Mouse (Mus musculus) embryonic facial prominence, embryonic 14.5 days (tissue): ENCODE results near the gene Oas1c. TPM values are rescaled to one million over a fixed set of nuclear protein-coding genes. Genes with fewer than 3 reads are reported as not detected.
"Not testable (repeated sequence)": the region's sequence is repeated elsewhere in the genome, so short reads cannot be mapped to it uniquely, and the experiment has no call there.

Source experiments
- ATAC-seq: fragments of 200-750 bp; cut with Nextera tagmentation; 2 replicates; pipeline ENCODE4 v1.8.0; 2017; ENCODE audit warnings: low read depth, moderate number of reproducible peaks, moderate TSS enrichment
- DNase-seq: peaks from one replicate; pipeline ENCODE4 v3.0.0-alpha.2; 2015; ENCODE audit warnings: low spot score
- H3K27ac ChIP-seq: fragments of 300-500 bp; sonication (generic); replicated peaks from 2 replicates; pipeline ENCODE4 v1.5.1; 2014; ENCODE audit warnings: low read depth, mild to moderate bottlenecking, low read length, moderate library complexity
- H3K27me3 ChIP-seq: fragments of 300-500 bp; sonication (generic); replicated peaks from 2 replicates; pipeline ENCODE4 v1.6.1; 2014; ENCODE audit warnings: low read length; ENCODE audit not compliant: control insufficient read depth, insufficient read depth
- H3K36me3 ChIP-seq: fragments of 300-500 bp; sonication (generic); 2 replicates; pipeline ENCODE4 v1.6.1; 2014; ENCODE audit warnings: low read length, mixed read lengths; ENCODE audit not compliant: control insufficient read depth, insufficient read depth
- H3K4me1 ChIP-seq: fragments of 300-500 bp; sonication (generic); 2 replicates; pipeline ENCODE4 v1.6.1; 2014; ENCODE audit warnings: antibody characterized with exemption, low read length; ENCODE audit not compliant: control insufficient read depth, insufficient read depth
- H3K4me2 ChIP-seq: fragments of 300-500 bp; sonication (generic); 2 replicates; pipeline ENCODE4 v1.6.1; 2014; ENCODE audit warnings: low read depth, mild to moderate bottlenecking, low read length, moderate library complexity, mixed read lengths
- H3K4me3 ChIP-seq: fragments of 300-500 bp; sonication (generic); 2 replicates; pipeline ENCODE4 v1.5.1; 2014; ENCODE audit warnings: low read depth, mild to moderate bottlenecking, low read length
- H3K9ac ChIP-seq: fragments of 300-500 bp; sonication (generic); 2 replicates; pipeline ENCODE4 v1.6.1; 2014; ENCODE audit warnings: low read depth, mild to moderate bottlenecking, low read length, moderate library complexity, mixed read lengths
- H3K9me3 ChIP-seq: fragments of 300-500 bp; sonication (generic); 2 replicates; pipeline ENCODE4 v1.6.1; 2016; ENCODE audit warnings: low read length; ENCODE audit not compliant: control insufficient read depth
- WGBS: fragments of 180-500 bp; shearing (Covaris S2); extraction: QIAGEN DNeasy Blood & Tissue Kit; methylation state at CpG from one replicate; pipeline ENCODE4 v1.1.7; 2014; 5-methylcytosine and 5-hydroxymethylcytosine counted together
- polyA plus RNA-seq: library from polyadenylated mRNA; unstranded; fragments of >200 nt; fragmentation: Nextera tagmentation; extraction: Ambion mirVana; gene quantifications from 2 replicates; pipeline ENCODE4 v1.2.1, GENCODE M21; 2014

Gene Oas1c
- polyA plus RNA-seq, 1 experiment from 2014 or later = 0.24 TPM

DNA sequence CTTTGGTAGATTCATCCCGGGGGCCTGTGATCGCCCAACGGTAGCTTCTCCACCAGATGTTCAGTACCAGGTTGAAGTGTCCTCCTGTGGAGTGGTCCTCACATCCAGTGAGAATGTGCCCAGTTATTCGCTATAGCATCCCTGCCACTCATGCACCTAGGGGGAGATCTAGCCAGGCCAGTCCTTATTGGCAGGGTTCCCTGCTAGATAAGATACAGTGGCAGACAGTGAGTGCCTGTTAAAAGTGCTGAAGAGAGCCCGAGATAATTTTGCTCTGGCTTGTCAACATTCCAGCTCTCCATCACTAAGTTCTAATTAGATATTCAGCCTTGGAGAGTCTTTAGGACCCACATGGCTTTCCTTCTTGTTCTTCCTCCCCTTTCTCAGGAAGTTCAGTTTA lies 14.2 kb downstream of the Oas1c start:
- not testable (repeated sequence) for H3K9me3 ChIP-seq, H3K27me3 ChIP-seq, H3K4me3 ChIP-seq, H3K36me3 ChIP-seq, H3K4me1 ChIP-seq, H3K4me2 ChIP-seq, H3K9ac ChIP-seq, H3K27ac ChIP-seq, DNase-seq, ATAC-seq
- 75% methylated on average over 5 of the region's 5 CpGs for WGBS

DNA sequence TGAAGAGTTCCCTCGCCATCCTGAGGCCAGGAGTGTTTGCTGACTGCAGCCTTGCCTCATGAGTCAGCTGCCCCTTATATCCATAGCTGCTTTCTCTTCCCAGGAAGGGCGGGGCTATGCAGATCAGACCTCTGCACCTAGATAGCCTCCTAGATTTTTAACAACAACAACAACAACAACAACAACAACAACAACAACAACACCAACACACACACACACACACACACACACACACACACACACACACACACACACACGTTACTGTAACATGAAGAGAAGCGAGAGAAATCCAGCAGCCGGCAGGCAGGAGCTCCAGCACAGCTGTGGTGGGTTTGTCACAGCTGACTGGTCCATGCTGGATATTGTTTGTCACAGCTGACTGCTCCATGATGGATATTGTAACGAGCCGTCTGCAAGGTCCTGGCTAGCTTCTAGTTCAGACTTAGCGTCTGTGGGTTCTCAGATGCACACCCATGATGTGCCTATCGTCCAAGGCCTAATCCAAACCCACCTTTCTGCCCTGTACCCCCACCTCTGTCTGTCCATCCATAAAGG lies 16.8 kb downstream of the Oas1c start, which contains the start of gene Oas1e:
Gene Oas1e, minus strand, starts transcription at position 51 of the 555 bp plus-strand sequence.
- not testable (repeated sequence) for H3K4me3 ChIP-seq, H3K4me1 ChIP-seq, H3K9ac ChIP-seq, H3K9me3 ChIP-seq, H3K4me2 ChIP-seq, H3K27ac ChIP-seq, H3K27me3 ChIP-seq, ATAC-seq, H3K36me3 ChIP-seq
- WGBS = 54% methylated on average over 9 of the region's 9 CpGs
- peak; percentile 17 for DNase-seq

DNA sequence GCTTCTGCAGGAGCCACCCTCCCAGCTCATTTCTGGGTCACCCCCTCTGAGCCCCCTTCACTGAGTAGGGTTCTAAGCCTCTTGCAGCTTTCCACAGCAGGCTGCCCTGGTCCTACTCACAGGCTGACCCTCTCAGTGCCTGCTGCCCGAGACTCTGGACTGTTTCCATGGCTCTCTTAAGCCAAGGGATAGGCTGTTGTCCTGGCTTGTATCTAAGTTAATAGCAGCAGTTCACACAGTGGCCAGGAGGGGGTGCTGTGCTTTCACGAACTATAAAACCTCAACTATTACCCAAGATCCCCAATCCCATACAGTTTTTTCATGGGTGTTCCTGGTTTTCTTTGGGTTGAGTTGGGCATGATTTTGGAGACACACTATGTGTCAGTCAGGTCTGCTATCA lies 19.3 kb downstream of the Oas1c start:
- WGBS = 24% methylated on average over 2 of the region's 2 CpGs
- no peaks in the 10 kb centered on the region for H3K36me3 ChIP-seq

DNA sequence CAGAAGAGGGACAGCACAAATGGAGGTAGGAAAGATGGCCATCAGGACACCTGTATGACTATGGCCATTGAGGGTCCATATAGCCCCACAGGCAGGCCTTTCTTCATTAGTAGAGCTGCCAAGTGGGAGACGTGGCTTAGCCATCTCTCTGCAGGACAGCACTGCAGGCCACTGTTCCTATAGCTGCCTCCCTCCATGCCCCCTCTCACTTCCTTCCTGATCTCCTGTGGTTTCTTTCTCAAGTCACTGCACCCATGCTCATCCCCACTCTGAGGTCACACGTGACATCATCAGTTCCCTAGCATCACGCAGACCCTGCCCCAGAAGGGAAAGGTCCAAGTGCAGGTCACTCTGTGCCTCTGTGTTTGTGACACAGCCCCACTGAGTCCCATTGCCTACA lies 25.3 kb downstream of the Oas1c start:
- H3K27me3 ChIP-seq = no peaks in the 10 kb centered on the region; the same call in 1 of the 2 replicates
- H3K27ac ChIP-seq = no peak overlapping the region
- ATAC-seq (no peak), DNase-seq (no peak)
- 55% methylated on average over 2 of the region's 3 CpGs for WGBS
- H3K4me3 ChIP-seq = no peak overlapping the region
- no peaks in the 10 kb centered on the region for H3K4me1 ChIP-seq
- H3K4me2 ChIP-seq = no peak overlapping the region
- H3K36me3 ChIP-seq = no peaks in the 10 kb centered on the region
- no peak overlapping the region for H3K9ac ChIP-seq
- H3K9me3 ChIP-seq = no peaks in the 10 kb centered on the region

More for the DNA sequence above, 19.3 kb downstream of the Oas1c start:
- Histone ChIP-seq H3K4me3 (no peak overlapping the region), H3K4me1 (no peaks in the 10 kb centered on the region), H3K27me3 (no peaks in the 10 kb centered on the region; the same call in 1 of the 2 replicates), H3K4me2 (no peak overlapping the region), H3K9ac (no peak overlapping the region), H3K9me3 (no peaks in the 10 kb centered on the region), H3K27ac (no peak overlapping the region)
- ATAC-seq (no peak), DNase-seq (peak; percentile 14)

DNA sequence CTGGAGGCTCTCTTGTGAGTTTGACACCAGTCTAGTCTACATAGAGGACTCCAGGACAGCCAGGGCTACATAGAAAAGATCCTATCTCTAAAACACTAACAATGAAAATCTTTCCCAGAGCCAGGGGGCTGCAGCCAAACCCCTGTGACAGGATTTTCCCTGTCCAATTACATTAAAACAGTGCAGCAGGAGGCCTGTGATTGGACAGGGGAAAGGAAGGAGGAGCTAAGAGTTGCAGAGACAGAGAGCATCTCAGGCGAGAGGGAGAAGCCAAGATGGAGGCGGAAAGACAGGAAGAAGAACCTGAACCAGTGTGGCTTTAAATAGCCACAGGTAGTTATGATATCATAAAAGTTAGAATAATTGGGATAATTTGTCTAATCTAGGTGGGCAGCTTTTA lies 29.9 kb downstream of the Oas1c start:
- H3K4me2 ChIP-seq = no peak overlapping the region
- H3K27me3 ChIP-seq = no peaks in the 10 kb centered on the region
- no peak overlapping the region for H3K27ac ChIP-seq
- ATAC-seq (no peak), DNase-seq (no peak)
- no peaks in the 10 kb centered on the region for H3K36me3 ChIP-seq
- no peaks in the 10 kb centered on the region for H3K9me3 ChIP-seq
- H3K4me3 ChIP-seq = no peak overlapping the region
- 73% methylated on average over 2 of the region's 2 CpGs for WGBS
- no peak overlapping the region for H3K9ac ChIP-seq
- peaks cover 2% of the 10 kb centered on the region; the same call in 1 of the 2 replicates for H3K4me1 ChIP-seq

DNA sequence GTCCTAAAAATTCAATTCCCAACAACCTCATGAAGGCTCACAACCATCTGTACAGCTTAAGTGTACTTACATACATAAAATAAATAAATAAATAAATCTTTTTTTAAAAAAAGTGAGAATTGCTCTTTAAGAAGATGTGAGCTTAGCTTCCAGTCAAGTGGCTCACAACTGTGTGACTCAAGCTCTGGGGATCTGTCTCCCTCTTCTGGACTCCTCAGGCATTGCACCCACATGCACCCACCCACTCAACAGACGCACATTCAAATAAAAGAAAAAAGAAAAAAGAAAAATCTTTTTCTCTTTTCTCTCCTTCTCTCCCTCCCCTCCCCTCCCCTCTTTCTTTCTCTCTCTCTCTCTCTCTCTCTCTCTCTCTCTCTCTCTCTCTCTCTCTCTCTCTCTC lies 30.7 kb downstream of the Oas1c start:
- ATAC-seq (no peak), DNase-seq (no peak)
- Histone ChIP-seq H3K36me3 (no peaks in the 10 kb centered on the region), H3K4me3 (no peak overlapping the region), H3K4me2 (no peak overlapping the region), H3K27ac (no peak overlapping the region), H3K27me3 (no peaks in the 10 kb centered on the region), H3K4me1 (peaks cover 2% of the 10 kb centered on the region; the same call in 1 of the 2 replicates), H3K9me3 (no peaks in the 10 kb centered on the region), H3K9ac (no peak overlapping the region)
- WGBS = 100% methylated on average over 1 of the region's 1 CpGs

DNA sequence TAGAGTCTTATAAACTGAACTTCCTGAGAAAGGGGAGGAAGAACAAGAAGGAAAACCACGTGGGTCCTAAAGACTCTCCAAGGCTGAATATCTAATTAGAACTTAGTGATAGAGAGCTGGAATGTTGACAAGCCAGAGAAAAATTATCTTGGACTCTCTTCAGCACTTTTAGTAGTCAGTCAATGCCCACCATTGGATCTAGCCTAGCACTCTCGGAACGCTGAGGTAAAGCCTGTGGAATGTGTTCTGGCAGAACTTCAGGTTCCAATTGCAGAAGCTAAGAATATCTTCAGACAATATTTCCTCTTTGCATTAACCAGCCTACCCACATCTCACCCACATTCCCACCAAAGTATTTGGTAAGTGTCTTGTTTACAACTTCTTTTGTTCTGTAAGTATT lies 32.4 kb downstream of the Oas1c start:
- DNase-seq = peak; percentile 61
- 34% methylated on average over 3 of the region's 3 CpGs for WGBS
- H3K4me1 ChIP-seq = peaks cover 2% of the 10 kb centered on the region; the same call in 1 of the 2 replicates
- no peak overlapping the region for H3K9ac ChIP-seq
- ATAC-seq = no peak
- no peaks in the 10 kb centered on the region for H3K27me3 ChIP-seq
- no peak overlapping the region for H3K4me2 ChIP-seq
- H3K36me3 ChIP-seq = no peaks in the 10 kb centered on the region
- no peak overlapping the region for H3K4me3 ChIP-seq
- no peaks in the 10 kb centered on the region for H3K9me3 ChIP-seq
- H3K27ac ChIP-seq = no peak overlapping the region

DNA sequence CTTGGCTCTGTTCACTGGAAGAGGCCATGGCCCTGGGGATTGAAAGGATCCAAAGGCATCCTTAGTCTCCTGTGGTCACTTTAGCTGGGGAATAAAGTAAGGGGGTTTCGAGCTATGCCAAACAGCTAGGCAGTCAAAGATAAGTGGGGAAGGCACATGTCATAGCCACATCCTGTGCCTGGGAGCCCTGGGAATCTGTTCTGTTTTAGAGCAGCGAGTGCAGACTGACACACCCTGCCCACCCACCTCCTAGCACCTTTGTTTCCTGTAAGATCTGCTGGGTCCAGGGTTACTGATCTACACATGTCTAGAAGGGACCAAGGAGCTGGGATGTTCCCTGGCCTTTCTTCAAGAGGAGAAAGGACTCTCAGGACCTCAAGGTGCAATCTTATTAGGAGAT lies 33.4 kb downstream of the Oas1c start:
- no peak for DNase-seq
- Histone ChIP-seq H3K4me2 (no peak overlapping the region), H3K27me3 (no peaks in the 10 kb centered on the region), H3K4me1 (peaks cover 2% of the 10 kb centered on the region; the same call in 1 of the 2 replicates), H3K9me3 (no peaks in the 10 kb centered on the region), H3K27ac (no peak overlapping the region), H3K9ac (no peak overlapping the region), H3K4me3 (no peak overlapping the region), H3K36me3 (no peaks in the 10 kb centered on the region)
- 79% methylated on average over 2 of the region's 2 CpGs for WGBS
- no peak for ATAC-seq

DNA sequence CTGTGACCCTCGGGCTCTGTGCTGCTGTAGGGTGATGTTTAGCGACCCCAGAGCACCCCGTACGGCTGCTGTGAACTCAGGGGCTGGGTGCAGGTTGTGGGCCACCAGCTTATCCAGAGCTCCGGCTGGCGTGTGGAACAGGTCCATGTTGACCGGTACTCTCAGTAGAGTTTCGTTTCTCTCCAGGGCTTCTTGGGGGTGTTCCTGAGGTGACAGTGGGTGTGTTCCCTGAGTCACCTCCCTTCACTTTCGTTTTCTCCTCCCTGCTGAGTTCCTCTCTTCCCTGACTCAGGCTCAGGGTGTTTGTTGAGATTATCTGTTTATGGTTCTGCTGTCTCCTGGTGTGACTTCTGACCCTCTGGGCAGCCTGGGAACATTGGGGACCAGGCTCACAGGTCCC lies 34.8 kb downstream of the Oas1c start, which contains the start of gene Oas3:
Gene Oas3, minus strand, starts transcription at position 184 of the 400 bp plus-strand sequence.
- Histone ChIP-seq H3K27ac (no peak within 1 kb of the TSS), H3K4me1 (peaks cover 2% of the 10 kb centered on the region; the same call in 1 of the 2 replicates), H3K36me3 (no peaks in the 10 kb centered on the region), H3K9ac (no peak within 1 kb of the TSS), H3K4me2 (no peak within 1 kb of the TSS), H3K27me3 (no peaks in the 10 kb centered on the region), H3K9me3 (no peaks in the 10 kb centered on the region), H3K4me3 (no peak within 1 kb of the TSS)
- 84% methylated on average over 9 of the region's 9 CpGs for WGBS
- ATAC-seq = no peak
- DNase-seq = no peak
